Mouse (Mus musculus): ENCODE measurements at regions not wholly inside any gene's neighbourhood (a gene's known extent, or its start where the extent isn't known, plus 50 kb on each side); places are given as distances from the start of the nearest gene placed in this dataset.
"Not testable (repeated sequence)": the region's sequence is repeated elsewhere in the genome, so short reads cannot be mapped to it uniquely, and the experiment has no call there.

DNA sequence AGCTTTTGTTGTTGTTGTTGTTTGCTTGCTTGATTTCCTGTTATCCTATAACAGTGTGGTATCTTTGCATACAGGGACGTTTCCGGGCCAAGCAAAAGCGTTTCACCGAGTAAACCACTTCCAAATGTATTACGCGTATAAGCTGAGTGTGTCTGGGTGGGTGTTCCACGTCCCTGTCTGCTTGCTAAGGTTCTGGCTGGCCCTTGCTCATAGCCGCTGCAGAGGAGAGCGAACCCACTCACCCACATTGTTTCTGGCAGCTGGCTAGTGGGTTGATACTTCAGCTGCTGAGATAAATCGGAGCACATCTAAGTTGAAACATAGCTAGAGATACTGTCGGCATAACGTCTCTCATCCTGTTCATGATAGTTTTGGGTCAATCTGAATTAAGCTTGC is 248.4 kb downstream of the Etnk1 start:
- DNase-seq (ENCODE audit: low spot score in 2 of 2): peak; percentile 46 to 90
- intact Hi-C loops (cut with DNase I): loop anchor here (2.0 kb wide), 1 partner anchor 61 kb away; no protein-coding TSS in a partner anchor

- DNase-seq (ENCODE audit: low spot score in 2 of 2): peak in 1 of 2 experiments; percentile 51
- intact Hi-C loops (cut with DNase I): no loop called here
Measured at GRCm38 (mm10) chr6:143419872-143420271, 252.9 kb downstream of the Etnk1 start.

DNA sequence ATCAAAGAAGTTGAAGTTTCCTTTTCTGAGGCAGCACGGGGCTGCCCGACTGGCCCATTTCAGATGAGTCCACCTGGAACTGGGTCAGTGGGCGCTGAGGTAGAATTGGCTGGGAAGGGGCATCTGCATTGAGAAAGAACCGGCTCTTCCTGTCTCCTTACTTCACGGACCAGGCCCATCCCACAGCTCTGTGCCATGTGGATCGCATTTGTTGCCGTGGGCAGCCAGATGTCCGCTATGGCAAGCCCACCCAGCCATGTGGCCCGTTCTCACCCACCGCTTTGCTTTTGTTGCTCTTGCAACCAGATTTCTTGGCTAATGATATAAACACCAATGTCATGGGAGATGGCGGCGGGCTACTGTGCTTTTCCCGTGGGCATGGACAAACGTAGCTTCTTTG is 256.0 kb downstream of the Etnk1 start:
- DNase-seq (ENCODE audit: low spot score in 2 of 2): no peak
- intact Hi-C loops (cut with DNase I): no loop called here

GRCm38 (mm10) chr6:143425182-143425829 is 258.3 kb downstream of the Etnk1 start:
- DNase-seq (ENCODE audit: low spot score in 2 of 2): no peak
- intact Hi-C loops (cut with DNase I): no loop called here

- intact Hi-C loops (cut with DNase I): no loop called here
- DNase-seq (ENCODE audit: low spot score in 2 of 2): peak; percentile 77 to 92
Measured at GRCm38 (mm10) chr6:143431896-143432450, 265.0 kb downstream of the Etnk1 start.

GRCm38 (mm10) chr6:143437367-143438271 is 270.6 kb downstream of the Etnk1 start:
- DNase-seq (ENCODE audit: low spot score in 2 of 2): no peak
- intact Hi-C loops (cut with DNase I): no loop called here

DNA sequence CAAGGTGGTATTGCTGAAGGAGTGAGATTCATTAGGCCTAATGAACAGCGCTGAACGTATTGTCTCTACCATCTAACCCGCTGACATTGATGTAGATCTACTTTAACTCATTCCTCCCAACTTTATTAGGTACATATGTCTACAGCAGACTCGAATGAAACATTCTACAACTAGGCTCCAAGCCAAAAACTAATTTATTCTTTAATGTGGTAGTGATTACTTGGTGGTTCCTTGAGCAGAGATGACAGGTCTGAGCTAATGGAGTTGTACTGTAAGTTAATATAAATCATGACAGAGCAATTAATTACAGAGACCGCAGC is 271.2 kb downstream of the Etnk1 start:
- DNase-seq (ENCODE audit: low spot score in 2 of 2): no peak
- intact Hi-C loops (cut with DNase I): no loop called here

DNA sequence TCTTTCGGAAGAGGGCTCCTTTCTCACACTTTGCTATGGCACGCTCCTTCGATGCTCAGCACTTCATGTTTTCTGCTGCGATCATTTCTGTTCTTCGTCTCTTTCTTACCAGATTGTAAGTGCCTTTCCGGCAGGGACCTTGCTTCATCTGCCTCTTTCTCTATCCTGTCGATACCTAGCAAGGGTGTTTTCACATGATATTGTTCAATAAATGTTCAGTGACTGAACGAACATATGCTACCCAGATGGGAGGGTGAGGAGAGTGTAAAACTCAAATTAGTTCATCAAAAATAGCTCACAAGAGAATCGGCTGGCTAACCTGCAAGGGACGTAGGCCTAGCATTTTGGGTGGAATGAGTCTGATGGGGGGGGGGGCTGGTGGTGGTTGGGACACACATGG is 272.5 kb downstream of the Etnk1 start:
- intact Hi-C loops (cut with DNase I): no loop called here
- DNase-seq (ENCODE audit: low spot score in 2 of 2): peak in 1 of 2 experiments; percentile 60

- peak; percentile 21 to 30 for DNase-seq (ENCODE audit: low spot score in 2 of 2)
- intact Hi-C loops (cut with DNase I): no loop called here
Measured at GRCm38 (mm10) chr6:143440237-143440950, 273.4 kb downstream of the Etnk1 start.

DNA sequence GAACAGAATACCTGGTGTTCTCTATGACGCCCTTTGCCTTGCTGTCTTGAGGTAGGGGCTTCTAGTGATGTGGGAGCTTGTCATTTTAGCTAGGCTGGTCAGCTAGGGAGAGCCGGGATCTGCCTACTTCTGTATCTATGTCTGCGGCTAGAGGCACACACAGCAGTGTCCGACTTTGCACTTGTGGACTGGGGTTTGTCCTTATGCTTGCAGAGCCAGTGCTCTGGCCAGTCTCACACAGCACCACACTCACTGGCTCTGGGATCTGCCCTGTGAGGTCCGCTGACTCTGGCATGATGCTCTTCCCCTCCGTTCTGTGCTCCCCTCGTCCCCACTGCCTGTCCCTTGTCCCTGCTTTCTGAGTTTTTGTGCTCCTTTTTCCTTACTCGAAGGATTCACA is 275.3 kb downstream of the Etnk1 start:
- no peak for DNase-seq (ENCODE audit: low spot score in 2 of 2)
- intact Hi-C loops (cut with DNase I): no loop called here

- DNase-seq (ENCODE audit: low spot score in 2 of 2): no peak
Measured at GRCm38 (mm10) chr6:143443446-143443845, 276.4 kb downstream of the Etnk1 start.

GRCm38 (mm10) chr6:143444782-143445181 is 277.8 kb downstream of the Etnk1 start:
- intact Hi-C loops (cut with DNase I): no loop called here
- DNase-seq (ENCODE audit: low spot score in 2 of 2): no peak

More at GRCm38 (mm10) chr6:143443446-143443845, 276.4 kb downstream of the Etnk1 start:
- intact Hi-C loops (cut with DNase I): no loop called here

DNA sequence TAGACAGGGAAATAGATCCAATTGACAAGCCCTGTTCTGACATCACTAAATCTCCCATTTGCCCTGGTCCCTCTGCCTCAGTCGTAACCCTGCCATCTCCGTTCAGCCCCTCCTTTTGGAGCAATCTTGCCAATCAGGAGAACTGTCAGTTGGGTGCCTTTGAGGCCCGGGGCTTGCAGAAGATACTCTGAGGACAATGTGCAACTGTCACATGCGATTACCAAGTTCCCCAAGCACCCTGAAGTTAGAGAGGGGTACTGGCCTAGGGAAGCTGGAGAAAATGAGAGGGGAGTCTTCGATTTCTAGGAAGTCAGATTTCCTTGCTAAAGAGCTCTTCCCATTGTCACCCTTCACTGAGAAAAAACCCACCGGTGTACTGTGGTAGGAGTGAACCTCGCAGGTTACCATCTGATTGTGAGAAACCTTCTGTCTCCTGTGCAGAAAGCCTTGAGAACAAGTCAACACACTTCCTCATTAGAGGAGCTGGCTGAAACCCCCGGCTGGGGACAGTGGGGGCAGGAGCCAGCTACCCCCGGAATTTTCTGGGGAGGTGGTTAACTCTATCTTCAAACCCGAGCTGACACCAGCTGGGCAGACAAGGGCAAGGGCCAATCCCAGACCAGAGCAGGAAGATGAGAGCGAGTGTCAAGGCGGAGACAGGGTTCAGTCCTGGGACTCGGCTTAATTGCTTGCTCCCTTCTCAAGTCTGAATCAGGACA is 279.0 kb downstream of the Etnk1 start:
- intact Hi-C loops (cut with DNase I): no loop called here
- no peak for DNase-seq (ENCODE audit: low spot score in 2 of 2)

DNA sequence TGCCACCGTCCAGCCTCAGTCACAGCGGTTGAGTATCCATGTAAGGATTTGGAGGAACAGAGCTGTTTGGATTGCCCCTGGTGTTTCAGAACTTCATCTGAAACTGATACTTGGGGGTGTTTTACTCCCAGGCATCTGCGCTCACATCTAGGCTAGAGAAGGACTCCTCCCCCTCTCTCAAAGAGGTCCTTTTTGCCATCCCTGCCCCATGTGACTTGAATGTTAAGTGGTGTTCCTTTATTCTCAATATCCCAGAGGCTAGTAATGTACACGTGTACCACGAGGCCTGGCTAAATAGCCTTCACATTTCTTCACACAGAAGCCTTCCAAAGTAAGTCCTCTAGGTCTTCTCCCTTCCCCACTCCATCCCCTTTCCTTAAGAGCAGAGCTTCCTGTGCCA is 280.0 kb downstream of the Etnk1 start:
- no peak for DNase-seq (ENCODE audit: low spot score in 2 of 2)
- intact Hi-C loops (cut with DNase I): no loop called here

DNA sequence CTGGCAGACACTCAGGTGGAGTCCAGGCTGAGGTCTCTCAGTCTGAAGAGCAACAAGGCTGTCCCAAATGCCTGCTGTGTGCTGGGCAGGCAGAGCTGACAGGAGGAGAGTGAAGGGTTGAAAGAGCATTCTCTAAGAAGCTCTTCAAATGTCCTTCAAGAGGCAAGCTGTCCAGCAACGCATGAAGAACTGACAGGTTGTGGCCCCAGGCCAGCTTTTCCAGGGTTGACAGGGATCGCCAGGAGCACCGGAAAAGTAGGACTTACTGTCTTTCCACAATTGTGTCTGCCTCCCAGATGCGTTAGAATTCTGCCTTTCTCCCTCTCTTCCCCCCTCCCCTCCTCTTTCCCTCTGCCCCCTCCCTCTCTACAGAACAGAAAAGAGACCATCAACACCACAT is 282.1 kb downstream of the Etnk1 start:
- DNase-seq (ENCODE audit: low spot score in 2 of 2): no peak

DNA sequence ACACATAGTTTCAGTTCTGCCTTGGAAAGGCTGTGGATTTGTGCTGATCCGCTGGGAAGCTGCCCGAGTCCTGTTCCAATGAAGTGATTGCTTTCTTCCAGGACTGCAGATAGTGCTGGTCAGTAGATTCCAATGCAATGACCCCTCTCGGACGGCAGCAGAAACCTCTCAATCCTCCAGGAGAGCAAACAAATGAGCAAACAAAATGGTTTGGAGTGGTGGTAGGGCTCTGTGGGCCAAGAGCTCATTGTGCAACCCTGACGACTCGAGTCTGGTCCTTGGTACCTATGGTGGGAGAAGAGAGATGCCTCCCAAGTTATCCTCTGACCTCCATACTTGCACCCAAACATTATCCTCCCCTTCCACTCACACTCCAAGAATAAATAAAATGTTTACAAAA is 284.8 kb downstream of the Etnk1 start:
- intact Hi-C loops (cut with DNase I): no loop called here

More for the DNA sequence above, 282.1 kb downstream of the Etnk1 start:
- intact Hi-C loops (cut with DNase I): no loop called here

DNA sequence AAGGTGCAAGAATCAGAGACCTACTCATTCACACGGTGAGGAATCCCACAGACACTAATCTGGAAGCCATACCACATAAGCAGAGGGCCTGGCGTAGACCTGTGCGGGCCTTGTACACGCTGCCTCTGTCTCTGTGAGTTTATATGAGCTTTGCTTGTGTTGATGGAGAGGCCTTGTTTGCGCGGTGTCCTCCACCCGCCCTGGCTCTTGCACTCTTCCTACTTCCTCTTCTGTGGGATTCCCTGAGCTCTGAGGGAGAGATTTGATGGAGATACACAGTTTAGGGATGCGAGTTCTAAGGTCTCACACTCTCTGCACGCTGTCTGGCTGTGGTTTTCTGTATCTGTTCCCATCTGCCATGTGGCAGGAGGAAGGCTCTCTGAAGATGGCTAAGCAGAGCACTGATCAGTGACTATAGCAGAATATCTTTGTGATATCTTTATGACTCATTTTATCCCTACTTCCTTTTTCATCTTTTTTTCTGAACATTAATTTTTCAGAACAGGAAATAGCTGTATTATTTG is 287.7 kb downstream of the Etnk1 start:
- intact Hi-C loops (cut with DNase I): no loop called here
- DNase-seq (ENCODE audit: low spot score in 2 of 2): no peak

More for the DNA sequence above, 284.8 kb downstream of the Etnk1 start:
- no peak for DNase-seq (ENCODE audit: low spot score in 2 of 2)

GRCm38 (mm10) chr6:143464907-143465537 is 298.0 kb downstream of the Etnk1 start:
- intact Hi-C loops (cut with DNase I): no loop called here

DNA sequence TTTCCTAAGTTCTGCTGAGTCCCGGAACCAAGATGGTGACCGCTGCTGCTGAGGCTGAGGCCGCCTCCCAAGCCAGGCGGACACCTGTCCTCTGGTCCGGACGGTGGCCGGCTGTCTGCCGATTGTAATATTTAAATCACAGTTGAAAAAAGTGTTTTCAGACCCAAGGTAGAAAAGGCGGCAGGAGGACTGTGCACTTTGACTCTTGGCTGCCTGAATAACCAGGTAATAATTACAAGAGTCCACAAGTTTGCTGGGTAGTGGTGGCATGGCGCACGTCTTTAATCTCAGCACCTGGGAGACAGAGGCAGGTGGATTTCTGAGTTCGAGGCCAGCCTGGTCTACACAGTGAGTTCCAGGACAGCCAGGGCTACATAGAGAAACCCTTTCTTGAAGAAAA is 305.7 kb downstream of the Etnk1 start:
- DNase-seq (ENCODE audit: low spot score in 2 of 2); intact Hi-C loops (cut with DNase I): not testable (repeated sequence)

More at GRCm38 (mm10) chr6:143464907-143465537, 298.0 kb downstream of the Etnk1 start:
- no peak for DNase-seq (ENCODE audit: low spot score in 2 of 2)
